Mouse (Mus musculus): ENCODE results near the gene Zfp2. TPM values are rescaled to one million over a fixed set of nuclear protein-coding genes. Genes with fewer than 3 reads are reported as not detected.

The Zfp2 gene
- total and polyA plus RNA-seq, 2 experiments from 2014 or later: 27.9 to 33.9 TPM

DNA sequence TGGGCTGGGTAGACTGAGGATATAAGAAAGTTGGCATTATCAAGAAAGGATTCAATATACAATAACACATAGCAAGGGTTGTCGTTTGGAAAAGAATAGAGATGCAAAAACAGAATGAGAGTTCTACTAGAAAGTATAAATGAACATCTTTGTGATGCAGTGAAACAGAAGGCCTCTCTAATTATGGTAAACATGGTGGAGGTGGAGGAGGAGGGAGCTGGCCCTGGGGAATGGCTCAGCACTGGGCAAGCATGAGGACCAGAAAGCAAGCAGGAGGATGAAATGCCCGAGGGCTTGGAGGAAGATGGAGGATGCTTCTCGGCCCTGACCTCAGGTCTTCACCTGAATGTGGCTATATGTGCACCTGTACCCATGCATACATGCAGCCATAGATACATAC is 1.5 kb downstream of the Zfp2 start:
- no peak overlapping the region for H3K4me3 ChIP-seq (ENCODE audit: low read depth, low read length)

GRCm38 (mm10) chr11:50913301-50913700 is 2.7 kb downstream of the Zfp2 start:
- DNase-seq (ENCODE audit: low spot score) (no peak), ATAC-seq (ENCODE audit: low FRiP score) (no peak)
- H3K4me1 ChIP-seq (ENCODE audit: insufficient read depth, low read length): 0 out of 2 replicates have a peak, but pooled peaks cover 6% of the 10 kb centered on the region
- 96% methylated on average over 1 of the region's 1 CpGs for WGBS
- no peak overlapping the region for H3K4me3 ChIP-seq (ENCODE audit: low read depth, low read length)
- H3K27me3 ChIP-seq (ENCODE audit: insufficient read depth, low read length): no peaks in the 10 kb centered on the region
- H3K9ac ChIP-seq (replicated peaks; ENCODE audit: low read length, poor library complexity, severe bottlenecking): no peak overlapping the region
- H3K27ac ChIP-seq (ENCODE audit: low read depth, low read length): no peak overlapping the region
- no peaks in the 10 kb centered on the region for H3K9me3 ChIP-seq (ENCODE audit: low read length)
- H3K36me3 ChIP-seq (ENCODE audit: insufficient read depth, low read length): peaks cover 39% of the 10 kb centered on the region
- H3K4me2 ChIP-seq (ENCODE audit: low read depth, low read length, poor library complexity, severe bottlenecking): no peak overlapping the region
- no peak for TF ChIP-seq CTCF (IDR thresholded peaks at IDR 0.05)

More for the DNA sequence above, 1.5 kb downstream of the Zfp2 start:
- H3K9me3 ChIP-seq (ENCODE audit: low read length): no peaks in the 10 kb centered on the region
- no peak for TF ChIP-seq CTCF (IDR thresholded peaks at IDR 0.05)
- H3K9ac ChIP-seq (replicated peaks; ENCODE audit: low read length, poor library complexity, severe bottlenecking): no peak overlapping the region
- no peaks in the 10 kb centered on the region for H3K27me3 ChIP-seq (ENCODE audit: insufficient read depth, low read length)
- no peak for DNase-seq (ENCODE audit: low spot score)
- H3K27ac ChIP-seq (ENCODE audit: low read depth, low read length): no peak overlapping the region
- peaks cover 27% of the 10 kb centered on the region for H3K36me3 ChIP-seq (ENCODE audit: insufficient read depth, low read length)
- 0 out of 2 replicates have a peak, but pooled peaks cover 6% of the 10 kb centered on the region for H3K4me1 ChIP-seq (ENCODE audit: insufficient read depth, low read length)
- no peak overlapping the region for H3K4me2 ChIP-seq (ENCODE audit: low read depth, low read length, poor library complexity, severe bottlenecking)
- 93% methylated on average over 3 of the region's 3 CpGs for WGBS
- no peak for ATAC-seq (ENCODE audit: low FRiP score)

DNA sequence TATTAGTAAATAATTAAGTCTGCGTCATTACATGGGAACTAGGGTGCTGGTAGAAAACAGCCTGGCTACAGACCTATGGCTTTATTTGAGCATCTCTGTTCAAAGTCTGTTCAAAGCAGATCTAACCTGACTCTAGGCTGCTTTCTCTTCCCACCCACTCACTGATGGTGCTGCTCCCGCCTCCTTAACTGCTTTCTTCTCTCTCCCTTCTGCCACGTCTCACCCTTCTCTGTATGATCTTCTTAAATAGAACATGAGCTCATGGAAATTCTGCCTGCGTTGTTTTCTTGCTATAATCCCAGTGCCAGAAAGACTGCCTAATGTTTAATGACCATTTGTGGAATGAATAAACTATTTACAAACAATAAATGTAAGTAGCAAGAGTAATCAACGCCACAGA is 7.8 kb downstream of the Zfp2 start:
- TF ChIP-seq CTCF (IDR thresholded peaks at IDR 0.05): no peak
- H3K4me3 ChIP-seq (ENCODE audit: low read depth, low read length): no peak overlapping the region
- no peak overlapping the region for H3K27ac ChIP-seq (ENCODE audit: low read depth, low read length)
- no peaks in the 10 kb centered on the region for H3K4me1 ChIP-seq (ENCODE audit: insufficient read depth, low read length)
- no peak for DNase-seq (ENCODE audit: low spot score)
- no peak for ATAC-seq (ENCODE audit: low FRiP score)
- peaks cover 87% of the 10 kb centered on the region for H3K36me3 ChIP-seq (ENCODE audit: insufficient read depth, low read length)
- H3K4me2 ChIP-seq (ENCODE audit: low read depth, low read length, poor library complexity, severe bottlenecking): no peak overlapping the region
- no peak overlapping the region for H3K9ac ChIP-seq (replicated peaks; ENCODE audit: low read length, poor library complexity, severe bottlenecking)
- H3K9me3 ChIP-seq (ENCODE audit: low read length): peaks cover 26% of the 10 kb centered on the region
- no peaks in the 10 kb centered on the region for H3K27me3 ChIP-seq (ENCODE audit: insufficient read depth, low read length)
- 72% methylated on average over 5 of the region's 5 CpGs for WGBS

- Histone ChIP-seq H3K9me3 (ENCODE audit: low read length) (peaks cover 41% of the 10 kb centered on the region), H3K4me2 (ENCODE audit: low read depth, low read length, poor library complexity, severe bottlenecking) (no peak overlapping the region), H3K4me3 (ENCODE audit: low read depth, low read length) (no peak overlapping the region), H3K36me3 (ENCODE audit: insufficient read depth, low read length) (peaks cover 33% of the 10 kb centered on the region), H3K27ac (ENCODE audit: low read depth, low read length) (no peak overlapping the region), H3K4me1 (ENCODE audit: insufficient read depth, low read length) (no peaks in the 10 kb centered on the region), H3K9ac (replicated peaks; ENCODE audit: low read length, poor library complexity, severe bottlenecking) (no peak overlapping the region), H3K27me3 (ENCODE audit: insufficient read depth, low read length) (no peaks in the 10 kb centered on the region)
- DNase-seq (ENCODE audit: low spot score): no peak
- TF ChIP-seq CTCF (IDR thresholded peaks at IDR 0.05): no peak
- 84% methylated on average over 1 of the region's 1 CpGs for WGBS
- ATAC-seq (ENCODE audit: low FRiP score): no peak
Observed at GRCm38 (mm10) chr11:50897359-50897758, 18.6 kb downstream of the Zfp2 start.

GRCm38 (mm10) chr11:50892441-50892840 is 23.5 kb downstream of the Zfp2 start:
- no peak for DNase-seq (ENCODE audit: low spot score)
- Histone ChIP-seq H3K4me2 (ENCODE audit: low read depth, low read length, poor library complexity, severe bottlenecking) (no peak overlapping the region), H3K9me3 (ENCODE audit: low read length) (peaks cover 9% of the 10 kb centered on the region; the same call in 1 of the 2 replicates), H3K4me3 (ENCODE audit: low read depth, low read length) (no peak overlapping the region), H3K9ac (replicated peaks; ENCODE audit: low read length, poor library complexity, severe bottlenecking) (no peak overlapping the region), H3K27me3 (ENCODE audit: insufficient read depth, low read length) (no peaks in the 10 kb centered on the region), H3K36me3 (ENCODE audit: insufficient read depth, low read length) (no peaks in the 10 kb centered on the region), H3K4me1 (ENCODE audit: insufficient read depth, low read length) (no peaks in the 10 kb centered on the region), H3K27ac (ENCODE audit: low read depth, low read length) (no peak overlapping the region)
- 53% methylated on average over 2 of the region's 2 CpGs for WGBS
- TF ChIP-seq CTCF (IDR thresholded peaks at IDR 0.05): no peak
- no peak for ATAC-seq (ENCODE audit: low FRiP score)

GRCm38 (mm10) chr11:50887390-50888128 is 28.4 kb downstream of the Zfp2 start, which contains the start of gene Zfp454:
Gene Zfp454, minus strand, starts transcription at chr11:50887651.
- 6% methylated on average over 26 of the region's 26 CpGs for WGBS

More at GRCm38 (mm10) chr11:50887390-50888128, 28.4 kb downstream of the Zfp2 start, which contains the start of gene Zfp454:
- Histone ChIP-seq H3K9ac (replicated peaks; ENCODE audit: low read length, poor library complexity, severe bottlenecking) (peak within 1 kb of the TSS; percentile 55), H3K4me3 (ENCODE audit: low read depth, low read length) (peak within 1 kb of the TSS; percentile 33), H3K27me3 (ENCODE audit: insufficient read depth, low read length) (no peaks in the 10 kb centered on the region), H3K9me3 (ENCODE audit: low read length) (no peaks in the 10 kb centered on the region), H3K4me1 (ENCODE audit: insufficient read depth, low read length) (peaks cover 7% of the 10 kb centered on the region; the same call in 1 of the 2 replicates), H3K4me2 (ENCODE audit: low read depth, low read length, poor library complexity, severe bottlenecking) (peak within 1 kb of the TSS; percentile 49), H3K27ac (ENCODE audit: low read depth, low read length) (peak within 1 kb of the TSS; percentile 75), H3K36me3 (ENCODE audit: insufficient read depth, low read length) (peaks cover 10% of the 10 kb centered on the region)
- no peak for TF ChIP-seq CTCF (IDR thresholded peaks at IDR 0.05)
- DNase-seq (ENCODE audit: low spot score) (peak; percentile 99), ATAC-seq (ENCODE audit: low FRiP score) (peak; percentile 96)

Data from midbrain, postnatal 0 days (tissue).